Mouse (Mus musculus): ENCODE measurements around the gene Vtcn1. TPM values are rescaled to one million over a fixed set of nuclear protein-coding genes. Genes with fewer than 3 reads are reported as not detected.

Vtcn1 gene
- polyA plus RNA-seq, 1 experiment from 2014 or later, result 0.41 TPM

GRCm38 (mm10) chr3:100881843-100882634 is 56.8 kb downstream of the Vtcn1 start:
- Histone ChIP-seq H3K9me3 (ENCODE audit: control insufficient read depth, low read length) (no peaks in the 10 kb centered on the region), H3K27me3 (ENCODE audit: control insufficient read depth, insufficient read depth, low read length) (no peaks in the 10 kb centered on the region), H3K9ac (ENCODE audit: low read length) (no peak overlapping the region), H3K36me3 (ENCODE audit: control insufficient read depth, insufficient read depth, low read length) (no peaks in the 10 kb centered on the region), H3K4me1 (ENCODE audit: control insufficient read depth in 2 of 2, insufficient read depth in 2 of 2, low read length in 2 of 2) (no peaks in the 10 kb centered on the region), H3K4me3 (ENCODE audit: control insufficient read depth in 1 of 2, insufficient read depth in 1 of 2, low read depth in 1 of 2, low read length in 2 of 2) (no peak overlapping the region), H3K27ac (replicated peaks in 1 of 2; ENCODE audit: control insufficient read depth in 1 of 2, insufficient read depth in 1 of 2, low read depth in 2 of 2, low read length in 2 of 2) (no peak overlapping the region), H3K4me2 (ENCODE audit: low read length) (no peak overlapping the region)
- 78% methylated on average over 9 of the region's 9 CpGs for WGBS
- ATAC-seq (ENCODE audit: insufficient number of reproducible peaks, insufficient read depth, low FRiP score, low read depth), result no peak

- H3K36me3 ChIP-seq (ENCODE audit: control insufficient read depth, insufficient read depth, low read length), result no peaks in the 10 kb centered on the region
- H3K27me3 ChIP-seq (ENCODE audit: control insufficient read depth, insufficient read depth, low read length), result no peaks in the 10 kb centered on the region
- no peak for ATAC-seq (ENCODE audit: insufficient number of reproducible peaks, insufficient read depth, low FRiP score, low read depth)
- no peak overlapping the region for H3K4me3 ChIP-seq (ENCODE audit: control insufficient read depth in 1 of 2, insufficient read depth in 1 of 2, low read depth in 1 of 2, low read length in 2 of 2)
- no peak overlapping the region for H3K9ac ChIP-seq (ENCODE audit: low read length)
- 63% methylated on average over 1 of the region's 1 CpGs for WGBS
- H3K4me1 ChIP-seq (ENCODE audit: control insufficient read depth in 2 of 2, insufficient read depth in 2 of 2, low read length in 2 of 2), result no peaks in the 10 kb centered on the region
- H3K9me3 ChIP-seq (ENCODE audit: control insufficient read depth, low read length), result no peaks in the 10 kb centered on the region
- H3K4me2 ChIP-seq (ENCODE audit: low read length), result no peak overlapping the region
- H3K27ac ChIP-seq (replicated peaks in 1 of 2; ENCODE audit: control insufficient read depth in 1 of 2, insufficient read depth in 1 of 2, low read depth in 2 of 2, low read length in 2 of 2), result no peak overlapping the region
Measured at GRCm38 (mm10) chr3:100889234-100889633, 64.0 kb downstream of the Vtcn1 start.

GRCm38 (mm10) chr3:100890406-100890805 is 65.1 kb downstream of the Vtcn1 start:
- 85% methylated on average over 3 of the region's 3 CpGs for WGBS

GRCm38 (mm10) chr3:100892383-100893335 is 67.4 kb downstream of the Vtcn1 start:
- Histone ChIP-seq H3K9me3 (ENCODE audit: control insufficient read depth, low read length) (no peaks in the 10 kb centered on the region), H3K27me3 (ENCODE audit: control insufficient read depth, insufficient read depth, low read length) (no peaks in the 10 kb centered on the region), H3K9ac (ENCODE audit: low read length) (no peak overlapping the region), H3K4me3 (ENCODE audit: control insufficient read depth in 1 of 2, insufficient read depth in 1 of 2, low read depth in 1 of 2, low read length in 2 of 2) (no peak overlapping the region), H3K4me2 (ENCODE audit: low read length) (no peak overlapping the region), H3K27ac (replicated peaks in 1 of 2; ENCODE audit: control insufficient read depth in 1 of 2, insufficient read depth in 1 of 2, low read depth in 2 of 2, low read length in 2 of 2) (no peak overlapping the region), H3K4me1 (ENCODE audit: control insufficient read depth in 2 of 2, insufficient read depth in 2 of 2, low read length in 2 of 2) (no peaks in the 10 kb centered on the region; a peak in 1 of 4 replicates), H3K36me3 (ENCODE audit: control insufficient read depth, insufficient read depth, low read length) (no peaks in the 10 kb centered on the region)
- WGBS, result 68% methylated on average over 11 of the region's 11 CpGs
- ATAC-seq (ENCODE audit: insufficient number of reproducible peaks, insufficient read depth, low FRiP score, low read depth), result no peak

More at GRCm38 (mm10) chr3:100890406-100890805, 65.1 kb downstream of the Vtcn1 start:
- Histone ChIP-seq H3K4me1 (ENCODE audit: control insufficient read depth in 2 of 2, insufficient read depth in 2 of 2, low read length in 2 of 2) (no peaks in the 10 kb centered on the region), H3K4me3 (ENCODE audit: control insufficient read depth in 1 of 2, insufficient read depth in 1 of 2, low read depth in 1 of 2, low read length in 2 of 2) (no peak overlapping the region), H3K9ac (ENCODE audit: low read length) (no peak overlapping the region), H3K27ac (replicated peaks in 1 of 2; ENCODE audit: control insufficient read depth in 1 of 2, insufficient read depth in 1 of 2, low read depth in 2 of 2, low read length in 2 of 2) (no peak overlapping the region), H3K27me3 (ENCODE audit: control insufficient read depth, insufficient read depth, low read length) (no peaks in the 10 kb centered on the region), H3K36me3 (ENCODE audit: control insufficient read depth, insufficient read depth, low read length) (no peaks in the 10 kb centered on the region), H3K4me2 (ENCODE audit: low read length) (no peak overlapping the region), H3K9me3 (ENCODE audit: control insufficient read depth, low read length) (no peaks in the 10 kb centered on the region)
- ATAC-seq (ENCODE audit: insufficient number of reproducible peaks, insufficient read depth, low FRiP score, low read depth), result no peak

- WGBS, result 67% methylated on average over 6 of the region's 6 CpGs
- Histone ChIP-seq H3K36me3 (ENCODE audit: control insufficient read depth, insufficient read depth, low read length) (no peaks in the 10 kb centered on the region), H3K9me3 (ENCODE audit: control insufficient read depth, low read length) (no peaks in the 10 kb centered on the region), H3K27me3 (ENCODE audit: control insufficient read depth, insufficient read depth, low read length) (no peaks in the 10 kb centered on the region), H3K9ac (ENCODE audit: low read length) (no peak overlapping the region), H3K4me1 (ENCODE audit: control insufficient read depth in 2 of 2, insufficient read depth in 2 of 2, low read length in 2 of 2) (no peaks in the 10 kb centered on the region; a peak in 1 of 4 replicates), H3K4me2 (ENCODE audit: low read length) (no peak overlapping the region), H3K4me3 (ENCODE audit: control insufficient read depth in 1 of 2, insufficient read depth in 1 of 2, low read depth in 1 of 2, low read length in 2 of 2) (no peak overlapping the region), H3K27ac (replicated peaks in 1 of 2; ENCODE audit: control insufficient read depth in 1 of 2, insufficient read depth in 1 of 2, low read depth in 2 of 2, low read length in 2 of 2) (no peak overlapping the region)
- ATAC-seq (ENCODE audit: insufficient number of reproducible peaks, insufficient read depth, low FRiP score, low read depth), result no peak
Measured at GRCm38 (mm10) chr3:100895500-100895899, 70.2 kb downstream of the Vtcn1 start.

GRCm38 (mm10) chr3:100906128-100906527 is 80.9 kb downstream of the Vtcn1 start:
- Histone ChIP-seq H3K4me1 (ENCODE audit: control insufficient read depth in 2 of 2, insufficient read depth in 2 of 2, low read length in 2 of 2) (peaks cover 2 to 10% of the 10 kb centered on the region in 2 experiments; a peak in 3 of 4 replicates), H3K4me3 (ENCODE audit: control insufficient read depth in 1 of 2, insufficient read depth in 1 of 2, low read depth in 1 of 2, low read length in 2 of 2) (no peak overlapping the region), H3K36me3 (ENCODE audit: control insufficient read depth, insufficient read depth, low read length) (no peaks in the 10 kb centered on the region), H3K9ac (ENCODE audit: low read length) (no peak overlapping the region), H3K27ac (replicated peaks in 1 of 2; ENCODE audit: control insufficient read depth in 1 of 2, insufficient read depth in 1 of 2, low read depth in 2 of 2, low read length in 2 of 2) (no peak overlapping the region), H3K4me2 (ENCODE audit: low read length) (no peak overlapping the region), H3K9me3 (ENCODE audit: control insufficient read depth, low read length) (no peaks in the 10 kb centered on the region), H3K27me3 (ENCODE audit: control insufficient read depth, insufficient read depth, low read length) (no peaks in the 10 kb centered on the region)
- ATAC-seq (ENCODE audit: insufficient number of reproducible peaks, insufficient read depth, low FRiP score, low read depth), result no peak
- 19% methylated on average over 6 of the region's 6 CpGs for WGBS

GRCm38 (mm10) chr3:100906916-100907315 is 81.7 kb downstream of the Vtcn1 start:
- no peak for ATAC-seq (ENCODE audit: insufficient number of reproducible peaks, insufficient read depth, low FRiP score, low read depth)
- Histone ChIP-seq H3K4me3 (ENCODE audit: control insufficient read depth in 1 of 2, insufficient read depth in 1 of 2, low read depth in 1 of 2, low read length in 2 of 2) (no peak overlapping the region), H3K9me3 (ENCODE audit: control insufficient read depth, low read length) (no peaks in the 10 kb centered on the region), H3K27me3 (ENCODE audit: control insufficient read depth, insufficient read depth, low read length) (no peaks in the 10 kb centered on the region), H3K9ac (ENCODE audit: low read length) (no peak overlapping the region), H3K4me1 (ENCODE audit: control insufficient read depth in 2 of 2, insufficient read depth in 2 of 2, low read length in 2 of 2) (peaks cover 2 to 10% of the 10 kb centered on the region in 2 experiments; a peak in 3 of 4 replicates), H3K27ac (replicated peaks in 1 of 2; ENCODE audit: control insufficient read depth in 1 of 2, insufficient read depth in 1 of 2, low read depth in 2 of 2, low read length in 2 of 2) (no peak overlapping the region), H3K36me3 (ENCODE audit: control insufficient read depth, insufficient read depth, low read length) (no peaks in the 10 kb centered on the region), H3K4me2 (ENCODE audit: low read length) (no peak overlapping the region)
- 29% methylated on average over 3 of the region's 3 CpGs for WGBS
